Mouse (Mus musculus): ENCODE results near the gene Gins2. TPM values are rescaled to one million over a fixed set of nuclear protein-coding genes. Genes with fewer than 3 reads are reported as not detected.

Gene Gins2
- polyA plus RNA-seq, 1 experiment from 2014 or later, result 132 TPM

DNA sequence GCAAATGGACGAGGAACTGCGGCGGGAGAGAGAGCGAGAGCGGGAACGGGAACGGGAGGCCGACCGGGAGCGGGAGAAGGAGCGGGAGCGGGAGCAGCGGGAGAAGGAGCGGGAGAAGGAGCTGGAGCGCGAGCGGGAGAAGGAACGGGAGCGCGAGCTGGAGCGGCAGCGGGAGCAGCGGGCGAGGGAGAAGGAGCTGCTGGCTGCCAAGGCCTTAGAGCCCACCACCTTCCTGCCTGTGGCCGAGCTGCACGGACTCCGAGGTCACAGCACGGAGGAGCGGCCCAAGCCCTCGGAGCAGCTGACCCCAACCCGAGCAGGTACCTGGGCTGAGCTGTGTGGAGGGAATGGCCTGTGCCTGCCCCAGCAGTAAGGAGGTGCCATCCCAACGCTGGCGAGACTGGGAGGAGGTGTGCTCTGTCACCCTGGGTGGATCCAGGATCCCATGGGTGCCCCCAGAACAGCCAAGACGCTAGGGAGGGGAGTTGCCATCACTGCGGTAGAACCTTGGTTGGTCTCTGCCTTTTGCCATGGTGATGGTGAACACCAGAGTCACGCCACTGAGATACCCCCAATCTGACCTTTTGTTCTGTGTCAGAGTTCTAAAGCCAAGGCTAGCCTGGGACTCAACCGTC lies 20.8 kb downstream of the Gins2 start:
- no peaks in the 10 kb centered on the region for H3K9me3 ChIP-seq (replicated peaks; ENCODE audit: control insufficient read depth, low read length)
- H3K27ac ChIP-seq (replicated peaks; ENCODE audit: low read depth, low read length), result no peak overlapping the region
- H3K4me1 ChIP-seq (ENCODE audit: control insufficient read depth, insufficient read depth, low read length), result peaks cover 25% of the 10 kb centered on the region
- DNase-seq (ENCODE audit: low spot score), result no peak
- no peak overlapping the region for H3K9ac ChIP-seq (replicated peaks; ENCODE audit: low read length)
- ATAC-seq (replicated peaks; ENCODE audit: insufficient number of reproducible peaks, low FRiP score, low TSS enrichment, low read depth), result no peak
- 95% methylated on average over 37 of the region's 37 CpGs for WGBS
- no peak overlapping the region for H3K4me2 ChIP-seq (ENCODE audit: low read depth, low read length)
- no peak overlapping the region for H3K4me3 ChIP-seq (ENCODE audit: low read depth, low read length)
- no peaks in the 10 kb centered on the region for H3K27me3 ChIP-seq (ENCODE audit: control insufficient read depth, insufficient read depth, low read length)
- H3K36me3 ChIP-seq (replicated peaks; ENCODE audit: control insufficient read depth, insufficient read depth, low read depth, low read length), result peaks cover 19% of the 10 kb centered on the region

DNA sequence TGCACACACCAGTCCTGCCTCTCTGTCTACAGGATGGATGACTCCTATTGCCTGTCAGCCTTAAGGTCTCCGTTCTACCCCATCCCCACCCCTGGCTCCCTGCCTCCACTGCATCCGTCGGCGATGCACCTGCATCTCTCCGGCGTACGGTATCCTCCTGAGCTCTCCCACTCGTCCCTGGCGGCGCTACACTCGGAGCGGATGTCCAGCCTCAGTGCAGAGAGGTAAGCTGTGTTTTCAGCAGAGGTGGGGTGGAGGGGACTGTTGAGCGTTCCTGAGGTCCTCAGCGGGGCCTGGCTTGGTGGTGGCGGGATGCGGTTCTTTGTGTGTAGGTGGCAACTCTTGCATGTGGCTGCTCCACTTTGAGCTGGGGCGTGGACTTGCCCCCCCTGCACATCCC lies 21.4 kb downstream of the Gins2 start:
- WGBS, result 95% methylated on average over 17 of the region's 17 CpGs
- Histone ChIP-seq H3K9me3 (replicated peaks; ENCODE audit: control insufficient read depth, low read length) (no peaks in the 10 kb centered on the region), H3K36me3 (replicated peaks; ENCODE audit: control insufficient read depth, insufficient read depth, low read depth, low read length) (peaks cover 18% of the 10 kb centered on the region), H3K27ac (replicated peaks; ENCODE audit: low read depth, low read length) (no peak overlapping the region), H3K4me3 (ENCODE audit: low read depth, low read length) (no peak overlapping the region), H3K9ac (replicated peaks; ENCODE audit: low read length) (no peak overlapping the region), H3K27me3 (ENCODE audit: control insufficient read depth, insufficient read depth, low read length) (no peaks in the 10 kb centered on the region), H3K4me1 (ENCODE audit: control insufficient read depth, insufficient read depth, low read length) (peaks cover 30% of the 10 kb centered on the region), H3K4me2 (ENCODE audit: low read depth, low read length) (no peak overlapping the region)
- no peak for DNase-seq (ENCODE audit: low spot score)
- ATAC-seq (replicated peaks; ENCODE audit: insufficient number of reproducible peaks, low FRiP score, low TSS enrichment, low read depth), result no peak

DNA sequence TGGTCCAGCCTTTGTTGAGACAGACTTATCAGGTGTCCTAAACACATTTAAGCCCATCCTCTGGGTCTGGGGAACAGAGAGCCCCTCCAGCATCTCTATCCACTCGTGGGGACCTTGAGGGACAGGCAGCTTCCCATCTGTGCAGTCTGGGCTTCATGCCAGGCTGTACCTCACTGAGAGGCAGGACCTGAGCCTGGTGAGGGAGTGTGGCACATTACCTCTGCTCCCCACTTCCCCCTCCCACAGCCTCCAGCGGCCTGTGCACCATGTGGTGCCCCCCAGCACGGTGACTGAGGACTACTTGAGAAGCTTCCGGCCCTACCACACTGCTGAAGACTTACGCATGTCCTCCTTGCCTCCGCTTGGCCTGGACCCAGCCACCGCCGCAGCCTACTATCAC lies 22.4 kb downstream of the Gins2 start:
- Histone ChIP-seq H3K4me2 (ENCODE audit: low read depth, low read length) (no peak overlapping the region), H3K9me3 (replicated peaks; ENCODE audit: control insufficient read depth, low read length) (no peaks in the 10 kb centered on the region), H3K36me3 (replicated peaks; ENCODE audit: control insufficient read depth, insufficient read depth, low read depth, low read length) (peaks cover 17% of the 10 kb centered on the region), H3K9ac (replicated peaks; ENCODE audit: low read length) (no peak overlapping the region), H3K4me3 (ENCODE audit: low read depth, low read length) (no peak overlapping the region), H3K4me1 (ENCODE audit: control insufficient read depth, insufficient read depth, low read length) (peaks cover 36% of the 10 kb centered on the region), H3K27me3 (ENCODE audit: control insufficient read depth, insufficient read depth, low read length) (no peaks in the 10 kb centered on the region), H3K27ac (replicated peaks; ENCODE audit: low read depth, low read length) (no peak overlapping the region; the same call in 1 of the 2 replicates)
- DNase-seq (ENCODE audit: low spot score), result no peak
- WGBS, result 87% methylated on average over 8 of the region's 8 CpGs
- ATAC-seq (replicated peaks; ENCODE audit: insufficient number of reproducible peaks, low FRiP score, low TSS enrichment, low read depth), result no peak

DNA sequence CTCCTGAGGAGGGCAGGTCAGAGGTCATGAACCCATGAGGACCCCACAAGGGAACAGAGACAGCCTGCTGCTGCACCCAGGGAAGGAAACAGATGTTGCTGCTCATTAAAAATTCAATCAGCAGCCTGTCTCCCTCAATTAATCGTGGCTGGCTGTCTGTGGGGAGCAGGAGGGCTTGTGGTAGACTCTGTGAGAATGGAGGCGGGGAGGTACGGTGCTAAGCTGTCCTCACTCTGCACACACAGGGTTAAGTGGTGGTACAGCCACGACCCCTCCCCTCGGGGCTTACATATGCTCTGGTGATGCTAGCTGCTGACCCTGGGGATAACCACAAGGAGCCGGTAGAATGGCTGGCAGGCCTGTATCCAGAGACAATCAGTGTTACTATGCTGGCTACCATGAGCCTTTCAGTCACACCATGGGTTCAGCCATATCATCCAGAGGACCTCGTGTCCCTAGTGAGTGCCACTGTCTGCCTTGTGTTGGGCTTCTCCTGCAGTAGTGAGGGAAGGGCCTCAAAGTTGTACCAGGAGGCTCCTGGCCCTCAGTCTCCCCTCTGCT lies 23.9 kb downstream of the Gins2 start:
- Histone ChIP-seq H3K4me2 (ENCODE audit: low read depth, low read length) (no peak overlapping the region), H3K9ac (replicated peaks; ENCODE audit: low read length) (no peak overlapping the region; the same call in 1 of the 2 replicates), H3K4me1 (ENCODE audit: control insufficient read depth, insufficient read depth, low read length) (peaks cover 40% of the 10 kb centered on the region), H3K36me3 (replicated peaks; ENCODE audit: control insufficient read depth, insufficient read depth, low read depth, low read length) (peaks cover 14% of the 10 kb centered on the region), H3K27me3 (ENCODE audit: control insufficient read depth, insufficient read depth, low read length) (no peaks in the 10 kb centered on the region), H3K9me3 (replicated peaks; ENCODE audit: control insufficient read depth, low read length) (no peaks in the 10 kb centered on the region), H3K4me3 (ENCODE audit: low read depth, low read length) (no peak overlapping the region), H3K27ac (replicated peaks; ENCODE audit: low read depth, low read length) (peak overlapping the region; percentile 38; the same call in 1 of the 2 replicates)
- WGBS, result 5% methylated on average over 7 of the region's 7 CpGs
- peak; percentile 40 for DNase-seq (ENCODE audit: low spot score)
- ATAC-seq (replicated peaks; ENCODE audit: insufficient number of reproducible peaks, low FRiP score, low TSS enrichment, low read depth), result peak; percentile 57; the same call in 1 of the 2 replicates

DNA sequence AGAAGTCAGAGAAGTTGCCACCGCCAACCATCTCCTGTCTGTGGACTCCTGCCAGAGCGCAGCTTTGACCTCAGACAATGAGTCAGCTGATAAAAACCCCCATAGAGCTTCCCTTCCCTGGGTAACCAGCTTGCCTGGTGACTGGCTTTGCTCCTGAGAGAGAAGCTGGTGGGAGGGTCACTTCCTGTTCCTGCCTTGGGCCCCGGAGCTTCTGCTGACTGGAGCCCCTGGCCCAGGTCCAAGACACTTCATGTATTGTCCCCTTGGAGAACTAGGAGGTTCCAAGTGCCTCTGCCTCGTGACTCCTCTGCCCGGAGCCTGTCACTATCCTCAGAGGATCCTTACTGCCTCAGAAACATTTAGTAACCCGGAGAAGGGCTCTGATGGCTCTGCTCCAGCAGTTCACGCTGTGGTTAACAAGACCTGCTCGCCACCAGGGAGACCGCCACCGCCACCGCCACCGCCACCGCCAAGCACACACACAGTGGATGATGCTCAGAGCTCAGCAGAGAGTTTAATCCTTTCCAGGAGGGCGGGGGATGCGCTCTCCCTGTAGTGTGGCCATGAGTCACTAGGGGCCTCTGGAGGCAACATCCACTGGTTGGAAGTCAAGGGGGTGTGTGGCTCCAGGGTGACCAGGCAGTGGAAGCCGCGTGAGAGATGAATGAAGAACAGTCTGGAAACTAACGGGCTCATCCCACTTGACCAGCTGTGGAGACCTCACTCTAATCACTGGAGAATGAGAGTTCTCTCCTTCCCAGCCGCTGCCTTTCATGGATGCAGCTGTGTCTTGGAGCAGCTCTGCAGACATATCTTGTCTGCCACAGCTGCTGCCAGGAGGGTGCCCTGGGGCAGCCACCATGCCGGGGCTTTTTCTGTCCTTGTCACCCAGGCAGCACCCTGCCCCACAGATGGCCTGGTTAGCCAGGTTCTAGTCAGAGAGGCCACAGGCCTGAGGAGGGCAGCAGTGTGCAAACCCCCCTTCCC lies 25.0 kb downstream of the Gins2 start:
- peak; percentile 67 for DNase-seq (ENCODE audit: low spot score)
- H3K4me3 ChIP-seq (ENCODE audit: low read depth, low read length), result no peak overlapping the region
- peak overlapping the region; percentile 44 for H3K27ac ChIP-seq (replicated peaks; ENCODE audit: low read depth, low read length)
- H3K27me3 ChIP-seq (ENCODE audit: control insufficient read depth, insufficient read depth, low read length), result no peaks in the 10 kb centered on the region
- H3K9me3 ChIP-seq (replicated peaks; ENCODE audit: control insufficient read depth, low read length), result no peaks in the 10 kb centered on the region
- H3K36me3 ChIP-seq (replicated peaks; ENCODE audit: control insufficient read depth, insufficient read depth, low read depth, low read length), result peaks cover 13% of the 10 kb centered on the region
- peaks cover 46% of the 10 kb centered on the region for H3K4me1 ChIP-seq (ENCODE audit: control insufficient read depth, insufficient read depth, low read length)
- H3K9ac ChIP-seq (replicated peaks; ENCODE audit: low read length), result no peak overlapping the region
- ATAC-seq (replicated peaks; ENCODE audit: insufficient number of reproducible peaks, low FRiP score, low TSS enrichment, low read depth), result peak; percentile 8; the same call in 1 of the 2 replicates
- no peak overlapping the region for H3K4me2 ChIP-seq (ENCODE audit: low read depth, low read length)
- WGBS, result 19% methylated on average over 20 of the region's 20 CpGs

DNA sequence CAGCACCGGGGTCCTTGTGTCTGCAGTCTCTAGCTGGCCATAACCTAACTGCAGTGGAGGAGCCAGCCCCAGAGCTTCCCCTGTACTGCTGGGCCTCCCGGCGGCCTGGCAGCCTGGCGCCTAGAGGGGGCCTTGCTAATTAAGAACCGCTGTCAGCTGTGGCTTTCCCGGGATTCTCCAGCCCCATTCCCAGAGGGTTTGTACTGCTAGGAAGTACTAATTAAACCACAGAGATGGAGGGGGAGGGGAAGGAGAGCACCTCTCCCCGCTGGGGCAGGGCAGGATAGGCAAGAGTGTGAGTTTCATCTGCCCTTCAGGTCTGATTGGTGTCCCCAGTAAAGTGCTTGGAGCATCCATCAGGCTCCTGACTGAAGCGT lies 25.8 kb downstream of the Gins2 start:
- Histone ChIP-seq H3K9ac (replicated peaks; ENCODE audit: low read length) (no peak overlapping the region), H3K4me3 (ENCODE audit: low read depth, low read length) (no peak overlapping the region), H3K4me2 (ENCODE audit: low read depth, low read length) (no peak overlapping the region), H3K9me3 (replicated peaks; ENCODE audit: control insufficient read depth, low read length) (no peaks in the 10 kb centered on the region), H3K27ac (replicated peaks; ENCODE audit: low read depth, low read length) (peak overlapping the region; percentile 44), H3K4me1 (ENCODE audit: control insufficient read depth, insufficient read depth, low read length) (peaks cover 46% of the 10 kb centered on the region), H3K36me3 (replicated peaks; ENCODE audit: control insufficient read depth, insufficient read depth, low read depth, low read length) (peaks cover 9% of the 10 kb centered on the region), H3K27me3 (ENCODE audit: control insufficient read depth, insufficient read depth, low read length) (no peaks in the 10 kb centered on the region)
- peak; percentile 76 for DNase-seq (ENCODE audit: low spot score)
- WGBS, result 5% methylated on average over 8 of the region's 8 CpGs
- peak; percentile 8; the same call in 1 of the 2 replicates for ATAC-seq (replicated peaks; ENCODE audit: insufficient number of reproducible peaks, low FRiP score, low TSS enrichment, low read depth)

DNA sequence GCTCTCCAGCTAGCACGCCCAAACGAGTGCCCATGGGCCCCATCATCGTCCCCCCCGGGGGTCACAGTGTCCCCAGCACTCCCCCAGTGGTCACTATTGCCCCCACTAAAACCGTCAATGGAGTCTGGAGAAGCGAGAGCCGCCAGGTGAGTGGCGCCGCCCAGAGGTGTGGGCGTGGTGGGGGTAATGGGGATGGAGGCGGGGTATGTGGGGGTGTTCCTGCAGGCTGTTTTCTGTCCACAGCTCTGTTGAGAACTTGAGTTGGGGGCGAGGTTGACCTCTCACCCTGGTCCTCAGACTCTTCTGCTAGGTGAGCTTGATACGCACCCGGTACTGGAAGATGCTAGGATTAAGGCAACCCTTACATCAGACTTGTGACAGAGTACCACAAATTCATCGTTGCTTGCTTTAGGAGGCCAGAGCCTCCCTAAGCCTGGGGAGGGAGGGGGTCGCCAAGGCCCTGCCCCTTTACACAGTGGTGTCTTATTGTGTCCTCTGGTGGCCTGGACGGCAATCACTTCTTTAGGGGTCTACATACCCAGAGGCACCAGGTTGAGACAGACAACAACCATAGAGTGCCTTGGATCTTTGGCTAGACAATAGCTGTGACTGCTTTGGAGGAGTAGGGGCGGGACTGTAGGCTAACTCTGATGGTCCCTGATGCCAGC lies 26.3 kb downstream of the Gins2 start:
- H3K4me2 ChIP-seq (ENCODE audit: low read depth, low read length), result no peak overlapping the region
- H3K36me3 ChIP-seq (replicated peaks; ENCODE audit: control insufficient read depth, insufficient read depth, low read depth, low read length), result peaks cover 6% of the 10 kb centered on the region
- no peaks in the 10 kb centered on the region for H3K9me3 ChIP-seq (replicated peaks; ENCODE audit: control insufficient read depth, low read length)
- ATAC-seq (replicated peaks; ENCODE audit: insufficient number of reproducible peaks, low FRiP score, low TSS enrichment, low read depth) (no peak), DNase-seq (ENCODE audit: low spot score) (no peak)
- H3K27ac ChIP-seq (replicated peaks; ENCODE audit: low read depth, low read length), result peak overlapping the region; percentile 60; the same call in 1 of the 2 replicates
- H3K4me3 ChIP-seq (ENCODE audit: low read depth, low read length), result no peak overlapping the region
- H3K27me3 ChIP-seq (ENCODE audit: control insufficient read depth, insufficient read depth, low read length), result no peaks in the 10 kb centered on the region
- 68% methylated on average over 18 of the region's 18 CpGs for WGBS
- no peak overlapping the region for H3K9ac ChIP-seq (replicated peaks; ENCODE audit: low read length)
- peaks cover 50% of the 10 kb centered on the region for H3K4me1 ChIP-seq (ENCODE audit: control insufficient read depth, insufficient read depth, low read length)
